Mouse (Mus musculus) frontal cortex, adult (tissue): ENCODE results near the gene Mup20.
"Not testable (repeated sequence)": the region's sequence is repeated elsewhere in the genome, so short reads cannot be mapped to it uniquely, and the experiment has no call there.

Source experiments
- ATAC-seq: cut with Nextera tagmentation; 2 replicates; pipeline ENCODE4 v1.9.2; 2017; ENCODE audit warnings: mild to moderate bottlenecking, moderate library complexity, mixed read lengths; ENCODE audit not compliant: low TSS enrichment

The Mup20 gene

GRCm38 (mm10) chr4:62054058-62054457 lies at the start of gene Mup20:
Mup20 (minus strand) TSS chr4:62054158.
- ATAC-seq, result not testable (repeated sequence)

DNA sequence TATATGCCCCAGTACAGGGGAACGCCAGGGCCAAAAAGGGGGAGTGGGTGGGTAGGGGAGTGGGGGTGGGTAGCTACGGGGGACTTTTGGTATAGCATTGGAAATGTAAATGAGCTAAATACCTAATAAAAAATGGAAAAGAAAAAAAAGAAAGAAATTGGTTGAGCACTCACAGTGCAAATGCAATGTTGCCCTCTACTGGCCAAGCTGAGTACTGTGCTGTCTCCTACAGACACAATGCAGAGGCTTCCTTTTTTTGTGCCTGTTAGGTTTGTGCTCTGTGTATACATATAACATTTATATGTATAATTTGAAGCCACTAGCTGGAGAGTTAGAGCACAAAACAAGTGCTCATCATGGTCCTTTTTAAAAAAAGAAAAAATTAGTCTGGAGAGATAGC lies 49.4 kb upstream of the Mup20 start:
- not testable (repeated sequence) for ATAC-seq

- no peak for ATAC-seq
Measured at GRCm38 (mm10) chr4:62087953-62088352, 34.0 kb upstream of the Mup20 start.

- no peak for ATAC-seq
Measured at GRCm38 (mm10) chr4:62087241-62087640, 33.3 kb upstream of the Mup20 start, which contains the start of gene Mup3. Mup3 (minus strand) TSS chr4:62087342.

GRCm38 (mm10) chr4:62082755-62083154 lies 28.8 kb upstream of the Mup20 start:
- ATAC-seq, result no peak

GRCm38 (mm10) chr4:62075126-62075525 lies 21.2 kb upstream of the Mup20 start:
- no peak for ATAC-seq

- ATAC-seq, result not testable (repeated sequence)
Measured at GRCm38 (mm10) chr4:62054780-62055179, 822 bp upstream of the Mup20 start.

DNA sequence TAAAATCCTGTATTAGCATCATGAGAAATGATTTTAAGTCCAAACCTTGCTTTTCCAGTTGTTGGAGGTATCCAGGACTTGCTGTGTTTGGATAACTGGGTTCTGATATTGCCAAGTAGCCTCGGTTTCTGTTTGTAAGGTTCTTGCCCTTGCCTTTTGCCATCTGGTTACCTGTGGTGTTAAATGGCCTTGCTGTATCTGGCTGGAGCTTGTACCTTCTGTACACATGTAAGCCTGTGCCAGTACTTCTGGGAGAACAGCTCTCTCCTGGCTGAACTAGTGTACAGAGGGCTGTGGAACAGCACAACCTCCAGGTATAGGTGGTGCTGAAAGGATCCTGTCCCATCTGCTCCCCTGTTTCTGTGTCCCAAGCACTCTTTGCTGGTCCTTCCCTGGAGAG lies 27.7 kb downstream of the Mup20 start:
- no peak for ATAC-seq

DNA sequence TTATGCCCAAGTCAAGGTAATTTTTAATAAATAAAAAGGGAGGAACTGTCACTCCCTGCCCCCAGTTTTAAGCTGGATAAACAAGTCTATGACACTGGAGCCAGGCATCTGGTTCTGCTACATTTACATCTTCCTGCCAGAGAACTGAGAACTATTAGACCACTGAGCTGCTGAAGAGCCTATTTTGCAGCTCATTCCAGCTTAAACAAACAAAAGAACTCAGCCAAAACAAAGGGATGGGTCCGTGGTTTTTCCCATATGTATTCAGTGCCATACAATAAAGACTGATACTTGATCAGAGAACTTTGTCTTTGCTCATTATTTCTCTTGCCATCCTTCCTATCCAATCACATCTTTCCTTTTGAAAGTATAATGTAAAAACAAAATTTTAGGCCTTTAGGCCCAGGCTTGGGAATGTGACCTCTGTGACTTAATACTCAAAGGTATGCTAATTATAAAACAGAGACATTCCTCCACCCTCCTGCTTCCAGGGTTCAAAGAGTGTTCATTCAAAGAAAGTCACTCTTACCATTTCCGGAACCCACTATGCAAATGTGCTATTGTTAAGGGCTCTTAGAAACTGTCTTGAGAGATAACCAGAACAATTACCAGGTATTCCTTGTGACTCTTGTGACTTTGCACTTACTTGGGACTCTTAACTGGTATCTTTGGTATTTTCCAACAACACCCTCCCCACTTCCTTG lies 29.6 kb downstream of the Mup20 start:
- no peak for ATAC-seq

- no peak for ATAC-seq
Measured at GRCm38 (mm10) chr4:62023646-62024045, 30.3 kb downstream of the Mup20 start.

DNA sequence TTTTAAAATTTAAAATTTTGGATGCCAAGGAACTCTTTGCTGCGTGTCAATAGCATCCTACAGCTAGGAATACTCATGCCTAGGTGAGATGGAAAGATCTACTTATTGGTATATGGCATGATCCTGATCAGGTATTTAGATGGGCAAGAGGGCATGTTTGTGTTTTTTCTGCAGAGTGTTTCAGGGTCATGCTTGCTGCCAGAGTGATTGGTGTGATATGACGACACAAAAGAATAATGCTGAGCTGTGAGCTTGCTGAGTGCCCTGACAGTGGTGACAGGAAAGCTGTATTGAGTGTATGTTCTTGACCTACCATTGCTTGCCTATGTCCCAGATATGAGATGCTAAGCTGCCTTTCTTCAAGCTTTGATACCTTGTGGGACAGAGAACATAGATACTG lies 30.8 kb downstream of the Mup20 start:
- ATAC-seq, result no peak

GRCm38 (mm10) chr4:62020511-62020910 lies 33.4 kb downstream of the Mup20 start:
- not testable (repeated sequence) for ATAC-seq
